Mouse (Mus musculus) limb, embryonic 15.5 days (tissue): ENCODE measurements at regions not wholly inside any gene's neighbourhood (a gene's known extent, or its start where the extent isn't known, plus 50 kb on each side); places are given as distances from the start of the nearest gene placed in this dataset.

Source experiments
- ATAC-seq: fragments of 200-750 bp; cut with Nextera tagmentation; 2 replicates; pipeline ENCODE4 v1.8.0; 2017; ENCODE audit warnings: low read depth, moderate TSS enrichment; ENCODE audit not compliant: insufficient number of reproducible peaks, low FRiP score, low TSS enrichment
- H3K27ac ChIP-seq: fragments of 300-500 bp; sonication (generic); 2 replicates; pipeline ENCODE4 v1.5.1; 2015; ENCODE audit warnings: moderate library complexity, mild to moderate bottlenecking, inconsistent platforms
- H3K27me3 ChIP-seq: fragments of 300-500 bp; sonication (generic); 2 replicates; pipeline ENCODE4 v1.6.1; 2015; ENCODE audit warnings: inconsistent platforms
- H3K36me3 ChIP-seq: fragments of 300-500 bp; sonication (generic); 2 replicates; pipeline ENCODE4 v1.6.1; 2015; ENCODE audit warnings: inconsistent platforms
- H3K4me1 ChIP-seq: fragments of 300-500 bp; sonication (generic); 2 replicates; pipeline ENCODE4 v1.6.1; 2015; ENCODE audit warnings: inconsistent platforms
- H3K4me2 ChIP-seq: fragments of 300-500 bp; sonication (generic); 2 replicates; pipeline ENCODE4 v1.6.1; 2015; ENCODE audit warnings: mild to moderate bottlenecking, inconsistent platforms
- H3K4me3 ChIP-seq: fragments of 300-500 bp; sonication (generic); 2 replicates; pipeline ENCODE4 v1.5.1; 2015; ENCODE audit warnings: mild to moderate bottlenecking, inconsistent platforms
- H3K9ac ChIP-seq: fragments of 300-500 bp; sonication (generic); 2 replicates; pipeline ENCODE4 v1.6.1; 2015; ENCODE audit warnings: inconsistent platforms
- H3K9me3 ChIP-seq: fragments of 300-500 bp; sonication (generic); 2 replicates; pipeline ENCODE4 v1.6.1; 2016; ENCODE audit warnings: inconsistent platforms
- WGBS: fragments of 180-500 bp; shearing (Covaris S2); methylation state at CpG from one replicate; pipeline ENCODE4 v1.1.7; 2015; 5-methylcytosine and 5-hydroxymethylcytosine counted together

- H3K9ac ChIP-seq, result no peak overlapping the region
- H3K4me2 ChIP-seq, result no peak overlapping the region
- H3K27me3 ChIP-seq, result no peaks in the 10 kb centered on the region
- no peak overlapping the region for H3K4me3 ChIP-seq
- WGBS, result 75% methylated on average over 5 of the region's 5 CpGs
- H3K4me1 ChIP-seq, result 0 out of 2 replicates have a peak, but pooled peaks cover 7% of the 10 kb centered on the region
- no peaks in the 10 kb centered on the region for H3K9me3 ChIP-seq
- no peaks in the 10 kb centered on the region for H3K36me3 ChIP-seq
- ATAC-seq, result peak; percentile 30; the same call in 1 of the 2 replicates
- H3K27ac ChIP-seq, result no peak overlapping the region
Observed at GRCm38 (mm10) chr1:177645897-177646535, 83.6 kb upstream of the 1700016C15Rik start.

GRCm38 (mm10) chr1:177647876-177648275, 81.7 kb upstream of the 1700016C15Rik start:
- Histone ChIP-seq H3K4me1 (0 out of 2 replicates have a peak, but pooled peaks cover 7% of the 10 kb centered on the region), H3K9me3 (no peaks in the 10 kb centered on the region), H3K27me3 (no peaks in the 10 kb centered on the region), H3K4me2 (no peak overlapping the region), H3K36me3 (no peaks in the 10 kb centered on the region), H3K27ac (no peak overlapping the region), H3K4me3 (no peak overlapping the region), H3K9ac (no peak overlapping the region)
- 84% methylated on average over 1 of the region's 1 CpGs for WGBS
- ATAC-seq, result no peak

- no peaks in the 10 kb centered on the region for H3K27me3 ChIP-seq
- no peak overlapping the region for H3K4me2 ChIP-seq
- no peak overlapping the region for H3K27ac ChIP-seq
- no peak for ATAC-seq
- no peaks in the 10 kb centered on the region for H3K9me3 ChIP-seq
- WGBS, result 63% methylated on average over 4 of the region's 4 CpGs
- no peaks in the 10 kb centered on the region for H3K36me3 ChIP-seq
- H3K4me1 ChIP-seq, result 0 out of 2 replicates have a peak, but pooled peaks cover 4% of the 10 kb centered on the region
- H3K9ac ChIP-seq, result no peak overlapping the region
- no peak overlapping the region for H3K4me3 ChIP-seq
Observed at GRCm38 (mm10) chr1:177648974-177649373, 80.6 kb upstream of the 1700016C15Rik start.

GRCm38 (mm10) chr1:177651219-177651618, 78.4 kb upstream of the 1700016C15Rik start:
- H3K4me2 ChIP-seq, result no peak overlapping the region
- no peak overlapping the region for H3K9ac ChIP-seq
- 0 out of 2 replicates have a peak, but pooled peaks cover 4% of the 10 kb centered on the region for H3K4me1 ChIP-seq
- no peaks in the 10 kb centered on the region for H3K9me3 ChIP-seq
- WGBS, result 72% methylated on average over 5 of the region's 5 CpGs
- H3K36me3 ChIP-seq, result no peaks in the 10 kb centered on the region
- H3K27me3 ChIP-seq, result no peaks in the 10 kb centered on the region
- H3K4me3 ChIP-seq, result no peak overlapping the region
- ATAC-seq, result no peak
- H3K27ac ChIP-seq, result no peak overlapping the region

- Histone ChIP-seq H3K9ac (no peak overlapping the region), H3K27me3 (no peaks in the 10 kb centered on the region), H3K36me3 (no peaks in the 10 kb centered on the region), H3K4me3 (no peak overlapping the region), H3K4me2 (no peak overlapping the region), H3K9me3 (no peaks in the 10 kb centered on the region), H3K4me1 (no peaks in the 10 kb centered on the region), H3K27ac (no peak overlapping the region)
- ATAC-seq, result no peak
- 84% methylated on average over 7 of the region's 7 CpGs for WGBS
Observed at GRCm38 (mm10) chr1:177663163-177663562, 66.5 kb upstream of the 1700016C15Rik start.

- no peak for ATAC-seq
- no peak overlapping the region for H3K4me3 ChIP-seq
- no peak overlapping the region for H3K27ac ChIP-seq
- H3K9ac ChIP-seq, result no peak overlapping the region
- H3K4me1 ChIP-seq, result no peaks in the 10 kb centered on the region
- H3K27me3 ChIP-seq, result no peaks in the 10 kb centered on the region
- no peaks in the 10 kb centered on the region for H3K36me3 ChIP-seq
- H3K9me3 ChIP-seq, result no peaks in the 10 kb centered on the region
- 87% methylated on average over 8 of the region's 8 CpGs for WGBS
- no peak overlapping the region for H3K4me2 ChIP-seq
Observed at GRCm38 (mm10) chr1:177667041-177667791, 62.4 kb upstream of the 1700016C15Rik start.

GRCm38 (mm10) chr1:177670576-177670975, 59.0 kb upstream of the 1700016C15Rik start:
- Histone ChIP-seq H3K4me3 (no peak overlapping the region), H3K9me3 (no peaks in the 10 kb centered on the region), H3K4me1 (no peaks in the 10 kb centered on the region), H3K27ac (no peak overlapping the region), H3K4me2 (no peak overlapping the region), H3K9ac (no peak overlapping the region), H3K36me3 (no peaks in the 10 kb centered on the region), H3K27me3 (no peaks in the 10 kb centered on the region)
- 87% methylated on average over 1 of the region's 1 CpGs for WGBS
- ATAC-seq, result no peak

- Histone ChIP-seq H3K4me3 (no peak overlapping the region), H3K9me3 (no peaks in the 10 kb centered on the region), H3K36me3 (no peaks in the 10 kb centered on the region), H3K27ac (no peak overlapping the region), H3K4me2 (no peak overlapping the region), H3K9ac (no peak overlapping the region), H3K27me3 (no peaks in the 10 kb centered on the region), H3K4me1 (no peaks in the 10 kb centered on the region)
- WGBS, result 84% methylated on average over 5 of the region's 5 CpGs
- no peak for ATAC-seq
Observed at GRCm38 (mm10) chr1:177676657-177677056, 53.0 kb upstream of the 1700016C15Rik start.

- Histone ChIP-seq H3K36me3 (no peaks in the 10 kb centered on the region), H3K27ac (no peak overlapping the region), H3K9ac (no peak overlapping the region), H3K4me1 (no peaks in the 10 kb centered on the region), H3K4me2 (no peak overlapping the region), H3K4me3 (no peak overlapping the region), H3K27me3 (no peaks in the 10 kb centered on the region), H3K9me3 (no peaks in the 10 kb centered on the region)
- no peak for ATAC-seq
- 78% methylated on average over 4 of the region's 4 CpGs for WGBS
Observed at GRCm38 (mm10) chr1:177678832-177679231, 50.8 kb upstream of the 1700016C15Rik start.
